Mouse (Mus musculus): ENCODE results near the gene Zfand3. TPM values are rescaled to one million over a fixed set of nuclear protein-coding genes. Genes with fewer than 3 reads are reported as not detected.

The Zfand3 gene
- total RNA-seq, 2 experiments from 2014 or later, result 29.2 to 36.9 TPM

DNA sequence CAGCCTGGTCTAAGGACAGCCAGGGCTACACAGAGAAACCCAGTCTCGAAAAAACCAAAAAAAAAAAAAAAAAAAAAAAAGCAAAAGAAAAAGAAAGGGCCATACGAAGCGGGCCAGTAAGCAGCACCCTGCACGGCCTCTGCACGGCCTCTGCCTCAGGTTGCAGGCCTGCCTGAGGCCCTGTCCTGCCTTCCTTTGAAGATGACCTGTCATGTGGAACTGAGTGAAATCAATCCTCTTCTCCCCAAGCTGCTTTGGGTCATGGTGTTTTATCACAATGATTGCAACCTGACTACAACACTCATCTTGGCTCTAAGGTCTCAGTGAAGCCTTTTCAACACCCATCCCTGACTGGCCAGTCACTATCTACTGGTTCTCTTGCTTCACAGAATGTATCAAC, 248.5 kb downstream of the Zfand3 start:
- ATAC-seq (ENCODE audit: poor library complexity, severe bottlenecking), result no peak

DNA sequence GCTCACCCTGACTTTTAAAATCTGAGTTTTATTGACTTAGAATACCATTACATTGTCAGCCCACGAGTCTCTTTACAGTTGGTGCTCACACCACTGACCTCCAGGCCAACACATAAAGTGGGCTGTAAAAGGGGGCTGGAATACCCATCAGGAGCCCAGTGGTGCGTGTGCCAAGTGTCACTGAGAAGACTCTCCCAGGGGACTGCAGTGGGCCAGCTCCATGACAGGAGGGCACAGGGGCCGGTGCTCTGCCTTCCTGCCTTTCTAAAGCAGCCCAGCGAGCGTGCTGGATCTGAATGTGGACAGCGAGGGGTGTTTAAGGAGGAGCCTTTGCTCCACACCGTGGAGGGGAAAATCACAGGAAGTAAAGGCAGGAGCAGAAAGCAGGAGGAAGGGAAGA, 249.4 kb downstream of the Zfand3 start:
- no peak for ATAC-seq (ENCODE audit: poor library complexity, severe bottlenecking)

GRCm38 (mm10) chr17:30255928-30256560, 251.5 kb downstream of the Zfand3 start:
- no peak for ATAC-seq (ENCODE audit: poor library complexity, severe bottlenecking)

DNA sequence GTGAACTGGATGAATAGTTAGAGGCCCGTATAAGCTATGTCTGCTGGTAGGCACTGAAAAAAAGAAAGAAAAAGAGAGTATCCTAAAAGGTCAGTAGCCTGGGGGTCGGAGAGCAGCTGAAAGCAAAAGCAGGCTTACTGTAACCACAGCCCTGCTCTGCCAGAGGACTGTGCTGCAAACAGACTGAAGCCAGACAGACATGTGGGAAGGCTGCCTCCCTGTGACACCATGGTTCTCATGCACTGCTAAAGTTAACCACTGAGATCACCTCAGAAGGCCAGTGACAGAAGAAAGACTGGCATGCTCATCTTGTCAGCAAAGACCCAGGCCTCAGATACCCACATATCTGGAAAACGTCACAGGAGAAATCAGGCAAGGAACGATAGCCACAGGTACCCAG, 253.9 kb downstream of the Zfand3 start:
- ATAC-seq (ENCODE audit: poor library complexity, severe bottlenecking), result no peak

- ATAC-seq (ENCODE audit: poor library complexity, severe bottlenecking), result no peak
These were observed 255.4 kb downstream of the Zfand3 start for GRCm38 (mm10) chr17:30259938-30260337.

Other genes starting within 250 kb of the Zfand3 start
- 3.4 and 5.2 TPM in 2 replicates for gene Mdga1, start 34.6 kb upstream of the Zfand3 start, total RNA-seq (2015)
- 1.1 and 2.1 TPM in 2 replicates for gene Mdga1, start 34.6 kb upstream of the Zfand3 start, total RNA-seq (2017)

All from megakaryocyte, adult 5-6 weeks (primary cell).